Mouse (Mus musculus): Measurements from ENCODE around the gene Ptpn3. TPM values are rescaled to one million over a fixed set of nuclear protein-coding genes. Genes with fewer than 3 reads are reported as not detected.
"Not testable (repeated sequence)": the region's sequence is repeated elsewhere in the genome, so short reads cannot be mapped to it uniquely, and the experiment has no call there.

The Ptpn3 gene
- total and polyA plus RNA-seq, 3 experiments, result 9.0 to 36.4 (median 24.2) TPM

GRCm38 (mm10) chr4:57299308-57299700 is 2.3 kb downstream of the Ptpn3 start:
- DNase-seq, result peak; percentile 33

- DNase-seq, result no peak
These were observed 3.5 kb downstream of the Ptpn3 start for GRCm38 (mm10) chr4:57298181-57298580.

DNA sequence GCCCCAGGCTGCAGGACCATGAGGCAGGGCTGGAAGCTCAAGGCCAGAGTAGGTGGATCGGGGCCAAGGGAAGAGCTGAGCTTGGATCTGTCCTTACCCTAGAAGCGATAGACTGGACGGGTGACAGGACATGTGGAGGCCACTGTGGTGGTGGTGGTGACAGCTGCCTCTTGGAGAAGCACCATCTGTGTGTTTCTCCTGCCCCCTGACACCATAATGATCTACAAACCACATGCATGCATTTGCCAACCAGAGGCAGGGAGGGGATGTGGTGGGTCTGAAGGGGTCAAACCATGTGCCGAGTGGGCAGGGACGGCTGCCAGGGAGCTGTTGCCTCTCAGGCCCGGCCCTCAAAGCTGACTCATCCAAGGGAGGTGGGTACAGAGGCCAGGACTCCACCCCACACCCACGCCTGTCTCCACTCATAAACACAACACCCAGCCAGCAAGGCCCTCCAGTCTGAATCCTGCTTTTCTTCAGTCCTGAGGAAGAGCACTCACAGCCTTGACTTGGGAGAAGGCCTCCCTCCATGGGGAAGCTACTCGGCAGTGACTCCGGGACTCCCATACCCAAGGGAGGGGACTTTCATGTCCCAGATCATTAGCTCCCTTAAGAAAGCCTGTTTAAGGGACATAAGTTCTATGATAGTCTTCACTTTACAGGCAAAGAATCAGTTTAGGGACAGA is 6.5 kb downstream of the Ptpn3 start:
- DNase-seq, result peak; percentile 94

GRCm38 (mm10) chr4:57292670-57293069 is 9.0 kb downstream of the Ptpn3 start:
- DNase-seq, result no peak

- no peak for DNase-seq
These were observed 11.6 kb downstream of the Ptpn3 start for GRCm38 (mm10) chr4:57290049-57290448.

- DNase-seq, result no peak
These were observed 13.8 kb downstream of the Ptpn3 start for GRCm38 (mm10) chr4:57287808-57288207.

DNA sequence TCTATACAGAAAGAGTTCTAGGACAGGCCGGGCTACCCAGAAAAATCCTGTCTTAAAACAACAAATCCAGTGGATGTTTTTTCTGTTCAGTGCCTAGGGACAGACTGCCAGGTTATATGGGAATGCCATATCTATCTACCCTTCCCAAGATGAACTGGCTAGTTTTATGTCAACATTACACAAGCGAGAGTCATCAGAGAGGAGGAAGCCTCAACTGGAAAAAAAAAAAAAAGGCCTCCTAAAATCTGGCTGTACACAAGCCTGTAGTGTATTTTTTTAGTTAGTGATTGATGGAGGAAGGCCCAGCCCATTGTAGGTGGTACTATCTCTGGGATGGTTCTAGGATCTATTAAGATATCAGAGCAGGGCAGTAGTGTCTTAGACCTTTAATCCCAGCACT is 16.4 kb downstream of the Ptpn3 start:
- DNase-seq, result no peak

DNA sequence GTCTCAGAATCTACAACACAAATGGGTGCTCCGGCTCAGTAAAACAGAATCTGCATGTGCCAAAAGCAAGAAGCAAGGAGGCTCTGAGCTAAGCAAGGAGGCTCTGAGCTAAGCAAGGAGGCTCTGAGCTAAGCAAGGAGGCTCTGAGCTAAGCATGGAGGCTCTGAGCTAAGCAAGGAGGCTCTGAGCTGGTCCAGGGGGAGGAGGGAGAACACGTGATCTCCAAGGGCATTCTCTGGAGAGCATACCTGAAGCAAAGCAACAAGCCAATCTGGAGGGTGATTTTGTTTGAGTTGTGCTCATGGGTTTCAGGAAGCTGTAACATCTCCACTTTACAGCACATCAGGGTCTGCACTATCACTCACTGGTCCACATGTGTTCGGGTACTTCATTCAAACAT is 18.4 kb downstream of the Ptpn3 start:
- DNase-seq, result no peak

DNA sequence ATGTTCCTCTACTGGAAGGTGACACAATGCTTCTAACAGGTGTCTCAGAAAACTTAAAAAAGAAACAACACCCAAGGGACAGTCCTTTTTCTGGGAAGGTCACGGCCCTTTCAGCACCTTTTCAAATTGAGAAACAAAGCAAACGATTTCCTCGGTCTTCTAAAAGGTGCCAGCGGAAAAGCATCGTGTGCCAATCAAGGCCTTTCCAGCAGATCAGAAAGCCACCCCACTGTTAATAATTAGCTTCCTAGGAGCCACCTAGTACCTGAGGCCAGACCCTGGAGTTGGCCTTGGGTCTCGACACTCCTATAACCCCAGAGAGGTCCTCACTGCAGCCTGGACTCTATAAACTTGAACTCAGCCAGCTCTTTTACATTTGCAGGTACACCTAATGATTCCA is 19.0 kb downstream of the Ptpn3 start:
- no peak for DNase-seq

GRCm38 (mm10) chr4:57282179-57282578 is 19.5 kb downstream of the Ptpn3 start:
- DNase-seq, result no peak

DNA sequence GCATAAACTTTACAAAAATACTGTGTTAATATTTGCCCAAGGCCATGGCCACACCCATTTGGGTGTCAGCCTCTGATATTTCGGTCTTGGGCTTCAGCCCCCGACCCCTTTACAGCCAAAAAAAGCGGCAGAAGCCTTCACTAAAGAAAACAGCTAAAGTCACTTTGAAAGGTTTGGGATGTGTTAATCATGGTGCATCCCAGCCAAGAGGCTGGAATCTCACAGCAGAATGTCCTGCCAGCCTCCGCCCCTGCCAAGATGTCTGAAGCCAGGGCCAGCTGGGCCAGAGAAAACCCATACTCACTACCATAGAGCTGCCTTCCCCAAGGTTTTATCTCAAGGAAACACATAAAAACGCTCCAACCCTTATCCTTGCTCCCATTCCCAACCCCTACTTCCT is 20.7 kb downstream of the Ptpn3 start:
- peak; percentile 49 for DNase-seq

DNA sequence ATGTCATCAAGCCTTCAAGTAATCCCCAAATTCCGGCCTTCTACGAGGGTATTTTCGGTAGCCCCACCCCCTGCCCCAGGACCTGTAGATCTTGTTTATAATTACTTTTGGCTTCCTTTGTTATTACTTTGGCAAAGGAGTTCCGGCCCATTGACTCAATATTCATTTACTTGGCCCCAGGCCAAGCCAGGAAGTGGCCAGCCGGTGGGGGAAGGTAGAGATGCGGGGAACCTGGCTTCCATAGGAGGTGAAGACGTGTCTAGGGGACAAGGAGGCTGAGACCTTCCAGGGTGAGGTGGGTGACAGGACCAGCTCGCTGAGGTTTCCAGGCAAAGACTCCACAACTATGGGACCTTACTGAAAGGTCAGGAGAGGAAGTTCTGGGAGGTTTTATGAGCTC is 22.4 kb downstream of the Ptpn3 start:
- peak; percentile 55 for DNase-seq

GRCm38 (mm10) chr4:57278812-57279211 is 22.8 kb downstream of the Ptpn3 start:
- no peak for DNase-seq

- DNase-seq, result no peak
These were observed 24.0 kb downstream of the Ptpn3 start for GRCm38 (mm10) chr4:57277671-57278070.

DNA sequence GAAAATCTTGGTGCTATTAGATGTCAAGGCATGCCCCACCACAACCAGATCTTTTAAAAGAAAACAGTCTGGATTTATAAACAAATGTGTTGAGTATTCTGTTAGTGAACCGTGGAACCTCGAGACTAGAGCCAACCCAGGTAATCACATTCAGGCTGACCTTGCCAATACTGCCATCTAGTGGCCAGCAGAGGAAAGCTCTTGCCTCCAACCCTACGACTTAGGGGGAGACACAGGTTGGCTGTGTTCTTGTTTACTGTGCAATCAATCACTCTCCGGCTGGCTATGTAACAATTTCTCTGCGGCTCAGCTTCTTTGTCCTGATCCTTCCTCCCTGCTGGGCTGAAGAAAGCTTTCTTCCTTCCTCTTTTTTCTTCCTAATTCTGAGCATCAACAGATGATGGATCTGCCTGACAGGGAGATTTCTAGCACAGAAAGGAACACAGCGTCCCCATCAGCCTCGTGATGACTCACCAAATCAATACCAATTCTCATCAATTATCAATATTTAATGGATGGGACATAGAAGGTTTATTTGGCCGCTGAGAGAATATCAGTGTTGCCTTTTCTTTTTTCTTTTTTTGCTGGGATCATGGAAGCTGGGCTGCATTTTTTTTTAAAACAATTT is 26.4 kb downstream of the Ptpn3 start:
- peak; percentile 79 for DNase-seq

DNA sequence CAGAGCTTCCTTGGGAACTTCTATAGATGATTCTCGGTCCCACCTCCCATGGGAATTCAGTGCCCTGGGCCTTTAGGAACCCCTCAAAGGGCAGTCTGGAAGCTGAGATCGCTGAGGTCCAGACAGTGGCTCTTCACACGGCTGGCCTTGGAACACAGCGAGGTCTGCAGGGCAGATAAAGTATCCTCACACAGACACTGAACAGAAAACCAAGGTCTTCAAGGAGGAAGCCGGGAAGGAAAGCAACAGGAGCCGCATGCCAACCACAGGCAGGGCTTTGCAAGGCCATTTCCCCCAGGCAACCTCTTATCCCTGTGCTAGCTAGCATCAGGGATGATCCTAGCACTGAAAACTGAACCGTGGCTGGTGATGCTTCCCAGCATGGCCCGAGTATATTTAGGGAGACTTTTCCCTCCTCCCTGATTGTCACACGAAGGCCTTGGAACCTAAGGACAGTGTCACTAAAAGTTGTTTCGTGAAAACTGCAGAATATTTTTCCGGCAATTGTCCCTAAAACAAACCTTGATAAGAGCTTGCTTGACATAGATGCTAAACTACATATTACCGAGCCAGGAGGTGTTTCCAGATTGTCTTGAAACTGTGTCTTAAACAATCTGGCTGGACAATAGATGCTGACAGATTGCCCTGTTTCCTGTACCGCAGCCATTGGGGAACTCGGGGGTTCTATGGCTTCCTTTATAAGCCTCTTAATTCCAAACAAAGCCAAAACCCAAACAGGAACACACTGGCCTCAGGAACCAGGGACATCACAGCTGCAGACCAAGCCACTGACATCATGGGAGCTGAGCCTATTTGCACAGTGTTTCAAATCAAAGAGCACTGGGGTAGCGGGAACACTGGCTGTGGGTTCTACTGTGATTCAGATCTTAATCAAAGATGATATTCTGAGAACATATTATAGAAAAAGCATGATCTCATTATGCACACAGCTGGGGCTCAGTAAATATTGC is 27.8 kb downstream of the Ptpn3 start:
- peak; percentile 51 for DNase-seq

- no peak for DNase-seq
These were observed 30.6 kb downstream of the Ptpn3 start for GRCm38 (mm10) chr4:57270991-57271390.

GRCm38 (mm10) chr4:57270489-57270888 is 31.1 kb downstream of the Ptpn3 start:
- DNase-seq, result not testable (repeated sequence)

GRCm38 (mm10) chr4:57269344-57269743 is 32.3 kb downstream of the Ptpn3 start:
- peak; percentile 53 for DNase-seq

GRCm38 (mm10) chr4:57268330-57268729 is 33.3 kb downstream of the Ptpn3 start:
- DNase-seq, result peak; percentile 28

- DNase-seq, result no peak
These were observed 35.2 kb downstream of the Ptpn3 start for GRCm38 (mm10) chr4:57266389-57266788.

GRCm38 (mm10) chr4:57263695-57264094 is 37.9 kb downstream of the Ptpn3 start:
- DNase-seq, result peak; percentile 56

All from adrenal gland, adult 2 months (tissue).